ENCODE assay signal across 8 mouse cellular contexts in genomic region chr3:95666124-95666844, GRCm38 (mm10). TPM values are rescaled to one million over a fixed set of nuclear protein-coding genes. Genes with fewer than 3 reads are reported as not detected.
DNase-seq lines count a peak whose midpoint lies in the region.

No protein-coding gene starts in this region.

- DNase-seq in kidney, adult 18-20 months, result peak; percentile 57
- no peak for DNase-seq in kidney, adult 11 months
- DNase-seq in adrenal gland, postnatal 25 days, result peak; percentile 80
- DNase-seq in heart, postnatal 4 days, result peak; percentile 85
- DNase-seq in lung, postnatal 10 days, result peak; percentile 86
- DNase-seq in thymus, postnatal 4 days, result peak; percentile 88
- DNase-seq in frontal cortex, postnatal 14 days (ENCODE audit: low spot score in 2 of 2), result no peak
- DNase-seq in layer of hippocampus, postnatal 25 days (ENCODE audit: extremely low spot score in 1 of 2, low spot score in 1 of 2), result no peak

RNA-seq across cellular contexts. Expression of gene Mcl1, which starts 7.7 kb away (rescaled TPM):
- 165 and 167 TPM in 2 replicates for total RNA-seq in adrenal gland, postnatal 25 days (2021)
- 100 to 1,000 TPM; 112 to 115 TPM for total RNA-seq in heart, postnatal 4 days (2021)
- total RNA-seq in layer of hippocampus, postnatal 25 days (2021), result 10 to 100 TPM; 54.6 to 61.6 TPM

RNA-seq across cellular contexts. Expression of gene Adamtsl4, which starts 21.4 kb away (rescaled TPM):
- total RNA-seq in adrenal gland, postnatal 25 days (2021), result 5.6 and 6.1 TPM in 2 replicates
- total RNA-seq in heart, postnatal 4 days (2021), result 10 to 100 TPM; 13.5 to 14.6 TPM
- total RNA-seq in layer of hippocampus, postnatal 25 days (2021), result 1 to 10 TPM; 3.7 to 4.0 TPM

RNA-seq across cellular contexts. Expression of gene Ensa, which starts 41.5 kb away (rescaled TPM):
- total RNA-seq in adrenal gland, postnatal 25 days (2021), result 86.4 and 93.1 TPM in 2 replicates
- 10 to 100 TPM; 49.2 to 50.5 TPM for total RNA-seq in heart, postnatal 4 days (2021)
- total RNA-seq in layer of hippocampus, postnatal 25 days (2021), result 100 to 1,000 TPM; 298 to 321 TPM

Comparison
In these comparisons a context has a peak if more than half of its experiments do, and no peak if none do; other contexts are left out.
1. DNase-seq: peak in kidney, adult 18-20 months (single experiment), adrenal gland, postnatal 25 days (single experiment), heart, postnatal 4 days (single experiment), lung, postnatal 10 days (single experiment) and thymus, postnatal 4 days (single experiment); none in kidney, adult 11 months (single experiment), frontal cortex, postnatal 14 days (0 of 2) and layer of hippocampus, postnatal 25 days (0 of 2).